Mouse (Mus musculus): ENCODE data around the gene Gemin2. TPM values are rescaled to one million over a fixed set of nuclear protein-coding genes. Genes with fewer than 3 reads are reported as not detected.
A peak's percentile ranks its signal among the peaks of the same experiment; 100 is the strongest.

The Gemin2 gene
- polyA plus RNA-seq, 1 experiment = 1.1 TPM

DNA sequence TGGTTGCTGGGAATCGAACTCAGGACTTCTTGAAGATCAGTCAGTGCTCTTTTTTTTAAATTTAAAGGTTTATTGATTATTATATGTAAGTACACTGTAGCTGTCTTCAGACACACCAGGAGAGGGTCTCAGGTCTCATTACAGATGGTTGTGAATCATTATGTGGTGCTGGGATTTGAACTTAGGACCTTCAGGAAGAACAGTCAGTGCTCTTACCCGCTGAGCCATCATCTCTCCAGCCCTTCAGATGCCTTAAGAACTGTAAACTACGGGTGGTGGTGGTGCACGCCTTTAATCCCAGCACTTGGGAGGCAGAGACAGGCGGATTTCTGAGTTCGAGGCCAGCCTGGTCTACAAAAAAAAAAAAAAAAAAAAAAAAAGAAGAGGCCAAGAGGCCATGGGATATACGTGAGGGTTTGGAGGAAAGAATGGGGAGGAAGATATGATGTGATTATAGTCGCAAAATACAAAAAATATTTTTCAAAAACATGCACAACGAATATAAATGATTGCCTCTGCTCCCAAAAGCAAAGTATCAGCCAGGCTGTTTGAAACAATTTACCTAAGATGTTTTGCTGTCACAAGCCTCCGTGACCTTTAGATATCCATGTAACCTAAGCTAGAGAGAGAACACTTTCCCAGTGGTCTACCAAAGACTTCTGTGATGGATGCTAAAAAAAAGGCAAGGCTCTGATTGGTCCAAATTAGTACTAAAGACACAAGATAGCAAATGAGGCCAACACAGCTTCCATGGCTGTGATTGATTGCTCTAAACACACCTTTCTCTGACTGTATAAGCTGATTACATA lies 26.2 kb downstream of the Gemin2 start:
- H3K4me3 ChIP-seq (ENCODE audit: low read depth, low read length) = no peak overlapping the region
- peak overlapping the region; percentile 71 for H3K27ac ChIP-seq (ENCODE audit: insufficient read depth, low read depth, low read length)
- TF ChIP-seq CTCF (IDR thresholded peaks at IDR 0.05; ENCODE audit: extremely low read depth, insufficient read length, insufficient replicate concordance, low read depth, low read length) (no peak), POLR2A (IDR thresholded peaks at IDR 0.05; ENCODE audit: low read depth, low read length) (no peak)

DNA sequence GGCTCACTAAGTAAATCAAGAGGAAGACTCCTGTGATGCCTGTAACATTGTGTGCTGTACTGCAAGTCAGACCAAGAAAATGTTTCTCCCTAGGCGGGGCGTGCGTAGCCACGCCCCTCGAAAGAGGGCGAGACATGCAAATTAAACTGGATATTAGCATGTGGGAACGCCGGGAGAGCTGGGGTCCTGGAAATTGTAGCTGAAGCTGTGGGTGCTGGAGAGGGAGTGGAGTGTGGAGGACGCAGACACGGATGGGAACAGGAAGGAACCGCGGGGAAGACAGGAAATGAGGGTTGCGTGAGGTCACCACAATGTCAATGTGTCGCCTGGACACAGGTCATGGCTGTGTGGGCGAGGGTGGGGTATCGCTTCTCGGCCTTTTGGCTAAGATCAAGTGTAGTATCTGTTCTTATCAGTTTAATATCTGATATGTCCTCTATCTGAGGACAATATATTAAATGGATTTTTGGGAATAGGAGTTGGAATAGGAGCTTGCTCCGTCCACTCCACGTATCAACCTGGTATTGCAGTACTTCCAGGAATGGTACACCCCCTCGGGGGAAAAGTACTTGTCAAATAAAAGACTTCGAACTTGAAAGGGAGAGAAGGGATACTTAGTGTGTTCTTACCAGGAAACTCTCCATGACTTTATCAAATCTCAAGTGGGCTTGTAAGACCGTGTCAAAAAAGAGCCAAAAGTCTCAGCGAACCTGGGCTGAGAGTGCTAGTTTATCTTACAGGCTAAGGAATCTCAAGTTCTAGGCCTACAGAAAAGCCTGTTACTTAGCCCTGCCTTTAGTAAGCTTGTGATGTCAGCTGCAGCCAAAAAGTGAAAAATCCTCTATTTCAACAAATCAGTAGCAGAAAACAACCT lies 27.0 kb downstream of the Gemin2 start:
- peak overlapping the region; percentile 52 for H3K4me3 ChIP-seq (ENCODE audit: low read depth, low read length)
- peak overlapping the region; percentile 71 for H3K27ac ChIP-seq (ENCODE audit: insufficient read depth, low read depth, low read length)
- no peaks in the 10 kb centered on the region for H3K4me1 ChIP-seq (ENCODE audit: control insufficient read depth, insufficient read depth, insufficient read length, low read length)
- peaks cover 26% of the 10 kb centered on the region for H3K36me3 ChIP-seq (ENCODE audit: control insufficient read depth, insufficient read depth, low read length)
- no peaks in the 10 kb centered on the region for H3K27me3 ChIP-seq (ENCODE audit: control insufficient read depth, insufficient read depth, low read length)
- 13% methylated on average over 23 of the region's 23 CpGs for WGBS
- TF ChIP-seq CTCF (IDR thresholded peaks at IDR 0.05; ENCODE audit: extremely low read depth, insufficient read length, insufficient replicate concordance, low read depth, low read length) = no peak
- TF ChIP-seq POLR2A (IDR thresholded peaks at IDR 0.05; ENCODE audit: low read depth, low read length) = peak; percentile 43; the same call in 1 of the 2 replicates

More for the DNA sequence above, 26.2 kb downstream of the Gemin2 start:
- H3K36me3 ChIP-seq (ENCODE audit: control insufficient read depth, insufficient read depth, low read length) = peaks cover 19% of the 10 kb centered on the region
- no peaks in the 10 kb centered on the region for H3K4me1 ChIP-seq (ENCODE audit: control insufficient read depth, insufficient read depth, insufficient read length, low read length)
- 70% methylated on average over 10 of the region's 10 CpGs for WGBS
- H3K27me3 ChIP-seq (ENCODE audit: control insufficient read depth, insufficient read depth, low read length) = no peaks in the 10 kb centered on the region

GRCm38 (mm10) chr12:59040851-59041250 lies 27.7 kb downstream of the Gemin2 start:
- WGBS = 35% methylated on average over 7 of the region's 7 CpGs
- no peaks in the 10 kb centered on the region for H3K4me1 ChIP-seq (ENCODE audit: control insufficient read depth, insufficient read depth, insufficient read length, low read length)
- TF ChIP-seq POLR2A (IDR thresholded peaks at IDR 0.05; ENCODE audit: low read depth, low read length) (no peak), CTCF (IDR thresholded peaks at IDR 0.05; ENCODE audit: extremely low read depth, insufficient read length, insufficient replicate concordance, low read depth, low read length) (no peak)
- H3K4me3 ChIP-seq (ENCODE audit: low read depth, low read length) = no peak overlapping the region
- H3K27me3 ChIP-seq (ENCODE audit: control insufficient read depth, insufficient read depth, low read length) = no peaks in the 10 kb centered on the region
- H3K27ac ChIP-seq (ENCODE audit: insufficient read depth, low read depth, low read length) = peak overlapping the region; percentile 71; the same call in 1 of the 2 replicates
- peaks cover 31% of the 10 kb centered on the region for H3K36me3 ChIP-seq (ENCODE audit: control insufficient read depth, insufficient read depth, low read length)

DNA sequence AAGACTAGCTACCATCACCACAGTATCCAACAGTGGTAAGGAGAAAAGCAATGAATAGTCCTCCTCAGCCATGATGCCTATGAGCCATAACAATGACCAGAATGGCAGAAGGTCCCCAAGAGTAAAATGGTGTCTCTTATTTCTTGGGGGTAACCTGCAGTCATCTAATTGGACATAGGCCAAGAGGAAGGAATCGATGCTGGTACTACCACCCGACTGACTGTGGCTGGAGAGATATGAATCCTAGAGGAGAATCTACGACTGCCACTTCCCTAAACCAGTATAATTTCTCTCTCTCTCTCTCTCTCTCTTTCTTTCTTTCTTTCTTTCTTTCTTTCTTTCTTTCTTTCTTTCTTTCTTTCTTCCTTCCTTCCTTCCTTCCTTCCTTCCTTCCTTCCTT lies 39.3 kb downstream of the Gemin2 start:
- H3K27me3 ChIP-seq (ENCODE audit: control insufficient read depth, insufficient read depth, low read length) = no peaks in the 10 kb centered on the region
- H3K4me1 ChIP-seq (ENCODE audit: control insufficient read depth, insufficient read depth, insufficient read length, low read length) = no peaks in the 10 kb centered on the region
- 59% methylated on average over 3 of the region's 3 CpGs for WGBS
- no peak overlapping the region for H3K4me3 ChIP-seq (ENCODE audit: low read depth, low read length)
- H3K27ac ChIP-seq (ENCODE audit: insufficient read depth, low read depth, low read length) = no peak overlapping the region
- no peak for TF ChIP-seq CTCF (IDR thresholded peaks at IDR 0.05; ENCODE audit: extremely low read depth, insufficient read length, insufficient replicate concordance, low read depth, low read length)
- TF ChIP-seq POLR2A (IDR thresholded peaks at IDR 0.05; ENCODE audit: low read depth, low read length) = no peak
- peaks cover 21% of the 10 kb centered on the region for H3K36me3 ChIP-seq (ENCODE audit: control insufficient read depth, insufficient read depth, low read length)

DNA sequence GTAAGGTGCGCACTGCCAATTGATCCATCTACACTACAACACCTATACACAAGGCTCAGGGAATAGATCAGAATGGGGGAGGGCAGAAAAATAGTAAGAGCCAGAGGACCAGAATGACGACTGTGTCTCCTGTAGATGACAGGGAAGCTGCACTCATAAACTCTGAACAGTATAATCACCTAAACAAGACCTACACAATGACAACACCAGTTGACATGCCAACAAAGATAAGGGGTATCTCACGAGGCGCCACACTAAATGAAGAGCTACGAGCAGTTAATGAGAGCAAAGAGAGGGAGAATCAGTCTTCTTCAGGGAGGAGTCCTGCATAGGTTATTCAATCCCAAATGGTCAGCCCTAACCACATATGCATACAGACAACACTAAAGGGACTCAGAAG lies 40.0 kb downstream of the Gemin2 start:
- H3K36me3 ChIP-seq (ENCODE audit: control insufficient read depth, insufficient read depth, low read length) = peaks cover 21% of the 10 kb centered on the region
- 80% methylated on average over 5 of the region's 5 CpGs for WGBS

GRCm38 (mm10) chr12:59053976-59054375 lies 40.8 kb downstream of the Gemin2 start:
- TF ChIP-seq CTCF (IDR thresholded peaks at IDR 0.05; ENCODE audit: extremely low read depth, insufficient read length, insufficient replicate concordance, low read depth, low read length) (no peak), POLR2A (IDR thresholded peaks at IDR 0.05; ENCODE audit: low read depth, low read length) (no peak)
- no peaks in the 10 kb centered on the region for H3K27me3 ChIP-seq (ENCODE audit: control insufficient read depth, insufficient read depth, low read length)
- H3K4me1 ChIP-seq (ENCODE audit: control insufficient read depth, insufficient read depth, insufficient read length, low read length) = no peaks in the 10 kb centered on the region
- H3K36me3 ChIP-seq (ENCODE audit: control insufficient read depth, insufficient read depth, low read length) = peaks cover 16% of the 10 kb centered on the region
- no peak overlapping the region for H3K27ac ChIP-seq (ENCODE audit: insufficient read depth, low read depth, low read length)
- H3K4me3 ChIP-seq (ENCODE audit: low read depth, low read length) = no peak overlapping the region

More for the DNA sequence above, 40.0 kb downstream of the Gemin2 start:
- TF ChIP-seq CTCF (IDR thresholded peaks at IDR 0.05; ENCODE audit: extremely low read depth, insufficient read length, insufficient replicate concordance, low read depth, low read length) (no peak), POLR2A (IDR thresholded peaks at IDR 0.05; ENCODE audit: low read depth, low read length) (no peak)
- Histone ChIP-seq H3K27me3 (ENCODE audit: control insufficient read depth, insufficient read depth, low read length) (no peaks in the 10 kb centered on the region), H3K4me1 (ENCODE audit: control insufficient read depth, insufficient read depth, insufficient read length, low read length) (no peaks in the 10 kb centered on the region), H3K27ac (ENCODE audit: insufficient read depth, low read depth, low read length) (no peak overlapping the region), H3K4me3 (ENCODE audit: low read depth, low read length) (no peak overlapping the region)
